Mouse (Mus musculus) CH12.LX (cell line): ENCODE measurements around the gene Mthfsl. TPM values are rescaled to one million over a fixed set of nuclear protein-coding genes. Genes with fewer than 3 reads are reported as not detected.
"Not testable (repeated sequence)": the region's sequence is repeated elsewhere in the genome, so short reads cannot be mapped to it uniquely, and the experiment has no call there.

Experiments used
- DNase-seq: peaks from one replicate; pipeline ENCODE4 v3.0.0-alpha.2; 2013; ENCODE audit errors: extremely low read depth
- H3K27ac ChIP-seq: 2 replicates; pipeline ENCODE4 v1.5.1; 2012; ENCODE audit warnings: low read depth, mild to moderate bottlenecking, control low read depth, moderate library complexity; ENCODE audit not compliant: insufficient read depth
- H3K27me3 ChIP-seq: replicated peaks from 2 replicates; pipeline ENCODE3; 2012; ENCODE audit warnings: inconsistent platforms
- H3K36me3 ChIP-seq, 2 experiments: replicated peaks in 1 of 2; 2 replicates each; pipeline versions ENCODE3 to v1.6.1; 2012; ENCODE audit warnings: inconsistent platforms in 1 of 2, low read length in 1 of 2, mild to moderate bottlenecking in 1 of 2, mixed read lengths in 1 of 2, moderate library complexity in 1 of 2; ENCODE audit not compliant: control insufficient read depth in 1 of 2, insufficient read depth in 1 of 2
- H3K4me1 ChIP-seq, 2 experiments: 2 replicates each; pipeline ENCODE4 v1.6.1; 2012; ENCODE audit warnings: inconsistent platforms in 1 of 2, moderate library complexity in 1 of 2; ENCODE audit not compliant: insufficient read depth in 2 of 2, control insufficient read depth in 1 of 2
- H3K4me2 ChIP-seq: 2 replicates; pipeline ENCODE4 v1.6.1; 2012; ENCODE audit warnings: low read depth, mild to moderate bottlenecking, control low read depth; ENCODE audit not compliant: poor library complexity, insufficient read depth, severe bottlenecking
- H3K4me3 ChIP-seq, 3 experiments: fragments of 150-350 bp in 1 of 3; sonication (generic) in 1 of 3; replicated peaks in 1 of 3; 2 replicates each; pipeline versions ENCODE3 to v1.5.1; 2011 to 2012; ENCODE audit warnings: low read depth in 2 of 3, low read length in 2 of 3, mild to moderate bottlenecking in 2 of 3, moderate library complexity in 2 of 3, control low read depth in 1 of 3, improper control_type of control experiment in 1 of 3, inconsistent platforms in 1 of 3, mixed read lengths in 1 of 3; ENCODE audit not compliant: poor library complexity in 1 of 3
- H3K79me2 ChIP-seq: replicated peaks from 2 replicates; pipeline ENCODE4 v1.6.1; 2012; ENCODE audit warnings: mild to moderate bottlenecking, moderate library complexity; ENCODE audit not compliant: control insufficient read depth, poor library complexity, insufficient read depth, severe bottlenecking; ENCODE audit errors: extremely low read depth
- H3K9ac ChIP-seq: 2 replicates; pipeline ENCODE4 v1.6.1; 2012; ENCODE audit warnings: low read depth, mild to moderate bottlenecking, control low read depth, moderate library complexity; ENCODE audit not compliant: insufficient read depth
- H3K9me3 ChIP-seq: replicated peaks from 2 replicates; pipeline ENCODE3; 2012; ENCODE audit warnings: low read length, inconsistent platforms, mixed read lengths
- dilution Hi-C: fragments of 300-500 bp; cut with MboI; formaldehyde crosslinking; loops from 2 replicates; pipeline ENCODE4 v1.14.3; 2020; ENCODE audit warnings: low sequenced_read_pairs; ENCODE audit not compliant: extremely low pct_unique_long_range_greater_than_20kb, extremely low pct_ligation_motif_present
- in situ Hi-C: fragments of 300-500 bp; cut with MboI; formaldehyde crosslinking; loops from 3 replicates; pipeline ENCODE4 v1.14.3; 2019; ENCODE audit warnings: low sequenced_read_pairs, low pct_ligation_motif_present, low pct_unique_long_range_greater_than_20kb, mixed read lengths
- polyA plus RNA-seq: library from polyadenylated mRNA; unstranded; fragments of >175 nt; gene quantifications from 2 replicates; pipeline ENCODE4 v1.2.1, GENCODE M21; 2012; ENCODE audit warnings: low read depth; ENCODE audit not compliant: insufficient read length
- total RNA-seq, 2 experiments: library from RNA; depleted of rRNA; stranded (reverse); fragments of 300-350 nt in 1 of 2; fragments of >200 nt in 1 of 2; gene quantifications; 2 replicates each; pipeline ENCODE4 v1.2.3; 2012 to 2014

The Mthfsl gene
- total and polyA plus RNA-seq, 3 experiments: 31.8 to 34.2 (median 34.1) TPM

DNA sequence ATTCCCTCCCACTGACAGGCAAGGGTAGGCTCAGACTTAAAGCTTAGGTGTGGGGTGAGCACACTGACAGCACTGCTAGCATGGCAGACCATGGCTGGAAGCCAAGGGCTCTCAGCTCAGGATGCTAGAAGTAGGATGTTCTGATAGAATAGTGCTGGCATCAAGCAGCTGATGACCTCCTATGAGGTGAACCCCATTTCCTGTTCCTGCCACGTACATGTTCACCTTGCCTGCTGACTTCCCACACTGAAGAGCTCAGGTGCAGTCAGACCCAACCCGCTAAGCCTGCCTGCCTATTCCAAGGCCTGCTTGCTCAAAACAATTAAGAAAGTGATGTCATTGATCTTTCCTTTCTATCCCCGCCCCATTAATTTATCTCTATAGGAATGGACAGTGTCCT is 30.6 kb downstream of the Mthfsl start:
- H3K27me3 ChIP-seq, H3K4me2 ChIP-seq, H3K4me1 ChIP-seq, dilution Hi-C loops, H3K79me2 ChIP-seq, DNase-seq, in situ Hi-C loops, H3K4me3 ChIP-seq, H3K27ac ChIP-seq, H3K36me3 ChIP-seq, H3K9me3 ChIP-seq, H3K9ac ChIP-seq: not testable (repeated sequence)

DNA sequence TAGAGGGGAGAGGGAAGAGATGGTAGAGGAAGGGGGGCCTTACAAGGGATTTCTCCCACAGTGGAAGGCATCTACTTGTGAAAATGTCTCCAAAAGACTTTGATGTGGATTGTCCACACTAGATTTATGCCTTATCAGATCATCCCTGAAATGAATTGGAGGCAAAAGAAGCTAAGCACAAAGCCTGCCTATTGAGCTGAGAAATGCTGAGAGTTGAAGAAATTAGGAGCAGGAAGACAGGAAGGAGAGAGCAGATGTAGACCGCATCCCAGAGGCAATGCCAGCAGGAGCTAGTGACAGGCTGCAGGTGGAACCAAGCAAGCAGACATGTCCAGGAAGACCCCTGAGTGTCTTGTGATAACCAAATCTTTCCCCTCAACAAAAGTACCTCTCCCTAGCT is 33.4 kb downstream of the Mthfsl start:
- H3K79me2 ChIP-seq, H3K36me3 ChIP-seq, H3K4me1 ChIP-seq, dilution Hi-C loops, H3K4me2 ChIP-seq, in situ Hi-C loops, DNase-seq, H3K27me3 ChIP-seq, H3K9me3 ChIP-seq, H3K9ac ChIP-seq, H3K4me3 ChIP-seq, H3K27ac ChIP-seq: not testable (repeated sequence)

DNA sequence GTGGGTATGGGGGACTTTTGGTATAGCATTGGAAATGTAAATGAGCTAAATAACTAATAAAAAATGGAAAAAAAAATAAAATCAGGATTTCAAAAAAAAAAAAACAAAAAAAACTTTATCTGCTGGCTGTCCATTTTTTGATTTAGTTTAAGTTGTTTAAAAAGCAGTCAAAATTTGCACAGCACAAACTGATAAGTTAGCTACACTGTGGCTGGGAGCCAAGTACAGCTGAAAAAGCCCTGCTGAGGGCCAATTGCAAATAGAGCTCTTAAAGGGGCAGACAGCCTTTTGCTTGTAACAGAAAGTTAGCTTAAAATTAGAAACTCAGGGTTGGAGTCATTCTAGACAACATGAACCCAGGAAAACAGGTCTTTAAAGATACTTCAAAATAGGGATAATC is 61.8 kb downstream of the Mthfsl start:
- dilution Hi-C loops, H3K27me3 ChIP-seq, H3K4me2 ChIP-seq, H3K79me2 ChIP-seq, H3K36me3 ChIP-seq, H3K9ac ChIP-seq, DNase-seq, H3K27ac ChIP-seq, H3K9me3 ChIP-seq, in situ Hi-C loops, H3K4me3 ChIP-seq, H3K4me1 ChIP-seq: not testable (repeated sequence)

DNA sequence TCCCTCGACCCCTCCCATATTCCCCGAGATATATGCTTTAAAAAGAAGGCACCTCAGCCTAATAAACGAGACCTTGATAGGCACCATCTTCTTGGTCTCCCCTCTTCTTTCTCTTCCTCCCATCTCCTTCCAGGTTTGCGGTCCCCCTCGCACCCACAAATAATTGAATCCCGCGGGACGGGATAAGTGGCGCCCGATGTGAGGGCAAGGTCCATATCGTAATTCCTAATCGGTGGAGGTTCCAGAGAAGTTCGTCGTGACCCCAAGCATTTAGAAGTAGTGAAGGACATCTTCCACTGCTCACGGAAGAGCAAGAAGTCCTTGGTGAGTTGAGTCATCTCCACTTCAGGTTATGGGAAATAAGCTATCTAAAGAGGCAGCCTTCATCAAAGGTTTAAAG is 69.4 kb downstream of the Mthfsl start:
- H3K4me2 ChIP-seq, H3K27me3 ChIP-seq, H3K9ac ChIP-seq, H3K4me1 ChIP-seq, H3K9me3 ChIP-seq, DNase-seq, H3K36me3 ChIP-seq, dilution Hi-C loops, in situ Hi-C loops, H3K27ac ChIP-seq, H3K4me3 ChIP-seq, H3K79me2 ChIP-seq: not testable (repeated sequence)

Other genes starting within 250 kb of the Mthfsl start
- gene Syncrip, start 237.7 kb downstream of the Mthfsl start, total RNA-seq (2012; rRNA removed): 102 and 141 TPM in 2 replicates
- gene Syncrip, start 237.7 kb downstream of the Mthfsl start, total RNA-seq (2014; rRNA removed): 227 and 267 TPM in 2 replicates
- gene Syncrip, start 237.7 kb downstream of the Mthfsl start, polyA plus RNA-seq: 213 and 267 TPM in 2 replicates
- gene Zfp949, start 172.3 kb downstream of the Mthfsl start, total RNA-seq (2012; rRNA removed): 7.5 TPM in 2 replicates
- gene Zfp949, start 172.3 kb downstream of the Mthfsl start, total RNA-seq (2014; rRNA removed): 9.3 and 9.7 TPM in 2 replicates
- gene Zfp949, start 172.3 kb downstream of the Mthfsl start, polyA plus RNA-seq: 5.0 and 5.2 TPM in 2 replicates
- gene Trim43a, start 139.4 kb downstream of the Mthfsl start, total RNA-seq (2012; rRNA removed): 0.04 TPM in 1 of 2 replicates, not detected in the other
- gene Trim43a, start 139.4 kb downstream of the Mthfsl start, total RNA-seq (2014; rRNA removed): 0.15 TPM in 2 replicates
- gene Trim43a, start 139.4 kb downstream of the Mthfsl start, polyA plus RNA-seq: not detected in 2 replicates
- 183 and 326 TPM in 2 replicates for gene Bcl2a1d, start 11.6 kb upstream of the Mthfsl start, total RNA-seq (2012; rRNA removed)
- gene Bcl2a1d, start 11.6 kb upstream of the Mthfsl start, total RNA-seq (2014; rRNA removed): 488 and 522 TPM in 2 replicates
- 207 and 300 TPM in 2 replicates for gene Bcl2a1d, start 11.6 kb upstream of the Mthfsl start, polyA plus RNA-seq
- gene Trim43c, start 118.9 kb upstream of the Mthfsl start, total RNA-seq (2012; rRNA removed): 0.08 TPM in 1 of 2 replicates, not detected in the other
- not detected in 2 replicates for gene Trim43c, start 118.9 kb upstream of the Mthfsl start, total RNA-seq (2014; rRNA removed)
- 0.71 and 0.96 TPM in 2 replicates for gene Trim43c, start 118.9 kb upstream of the Mthfsl start, polyA plus RNA-seq
- 102 and 193 TPM in 2 replicates for gene Bcl2a1a, start 236.6 kb upstream of the Mthfsl start, total RNA-seq (2012; rRNA removed)
- 290 and 313 TPM in 2 replicates for gene Bcl2a1a, start 236.6 kb upstream of the Mthfsl start, total RNA-seq (2014; rRNA removed)
- gene Bcl2a1a, start 236.6 kb upstream of the Mthfsl start, polyA plus RNA-seq: 162 and 181 TPM in 2 replicates